Mouse (Mus musculus): Measurements from ENCODE around the gene Bbs2. TPM values are rescaled to one million over a fixed set of nuclear protein-coding genes. Genes with fewer than 3 reads are reported as not detected.

Gene Bbs2
- polyA plus RNA-seq, 1 experiment: 28.2 TPM

Other genes starting within 250 kb of the Bbs2 start
- gene Amfr, start 86.1 kb downstream of the Bbs2 start, polyA plus RNA-seq (2012; rRNA removed): 138 and 142 TPM in 2 replicates
- 10.0 and 16.2 TPM in 2 replicates for gene Nudt21, start 61.9 kb downstream of the Bbs2 start, polyA plus RNA-seq (2012; rRNA removed)
- 9.0 and 9.4 TPM in 2 replicates for gene Ogfod1, start 61.7 kb downstream of the Bbs2 start, polyA plus RNA-seq (2012; rRNA removed)
- not detected in 2 replicates for gene Mt4, start 38.3 kb upstream of the Bbs2 start, polyA plus RNA-seq (2012; rRNA removed)
- gene Mt3, start 53.7 kb upstream of the Bbs2 start, polyA plus RNA-seq (2012; rRNA removed): 4.9 and 22.1 TPM in 2 replicates
- 147 and 159 TPM in 2 replicates for gene Mt2, start 73.7 kb upstream of the Bbs2 start, polyA plus RNA-seq (2012; rRNA removed)
- 866 and 1,103 TPM in 2 replicates for gene Mt1, start 80.2 kb upstream of the Bbs2 start, polyA plus RNA-seq (2012; rRNA removed)
- 22.7 and 24.3 TPM in 2 replicates for gene Nup93, start 115.6 kb upstream of the Bbs2 start, polyA plus RNA-seq (2012; rRNA removed)
- gene Slc12a3, start 230.3 kb upstream of the Bbs2 start, polyA plus RNA-seq (2012; rRNA removed): 1.0 and 1.1 TPM in 2 replicates

Measured in gonadal fat pad, adult 2 months (tissue).